Mouse (Mus musculus) testis, postnatal 10 days (tissue): ENCODE measurements around the gene Fam205a3.
"Not testable (repeated sequence)": the region's sequence is repeated elsewhere in the genome, so short reads cannot be mapped to it uniquely, and the experiment has no call there.

Experiments used
- DNase-seq: peaks from one replicate; pipeline ENCODE4 v3.0.0; 2021; ENCODE audit warnings: low spot score

Gene Fam205a3

DNA sequence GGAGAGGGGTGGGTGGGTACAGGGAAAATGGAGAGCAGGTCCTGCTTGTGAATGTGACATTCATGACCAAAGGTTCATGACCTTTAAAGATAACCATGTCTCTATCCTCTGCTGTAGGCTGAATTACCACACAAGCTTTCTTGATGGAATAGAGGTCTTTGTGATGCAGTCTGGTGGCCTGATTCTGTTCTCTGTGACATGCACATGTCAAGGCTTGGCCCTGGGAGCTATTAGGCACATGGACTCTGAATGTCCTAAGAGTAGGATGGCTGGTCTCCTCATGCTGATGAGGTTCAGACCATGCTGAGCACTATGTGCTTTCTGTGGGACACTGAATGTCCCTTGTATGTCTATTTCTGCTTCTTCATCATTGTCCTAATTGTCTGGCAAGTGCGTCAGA, at the start of gene Fam205a3:
Gene Fam205a3 (plus strand): TSS at position 301 of the 400 bp plus-strand sequence.
- not testable (repeated sequence) for DNase-seq

DNA sequence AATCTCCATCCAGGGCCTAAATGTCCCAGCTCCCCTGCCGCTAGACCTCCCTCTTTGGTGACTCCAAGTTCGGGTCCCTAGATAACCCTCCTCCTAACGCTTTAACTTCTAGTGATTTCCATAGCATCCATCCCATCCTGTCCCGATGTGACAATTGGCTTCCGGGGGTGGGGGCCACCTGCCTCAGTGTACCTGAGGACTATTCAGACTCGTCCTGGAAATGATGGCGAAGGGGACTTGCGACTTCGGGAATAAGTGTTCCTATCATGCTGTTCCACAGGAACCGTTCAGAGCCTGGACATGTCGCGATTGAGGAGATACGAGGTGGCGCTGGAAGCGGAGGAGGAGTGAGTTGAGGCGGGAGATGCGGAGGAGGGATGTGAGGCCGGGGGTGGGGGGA, 24.2 kb upstream of the Fam205a3 start, which contains the start of gene Gm21953:
Gene Gm21953 (plus strand): TSS at position 301 of the 400 bp plus-strand sequence.
- not testable (repeated sequence) for DNase-seq
